Mouse (Mus musculus): ENCODE data around the gene Gm4881.
A peak's percentile ranks its signal among the peaks of the same experiment; 100 is the strongest.

- TF ChIP-seq CTCF (IDR thresholded peaks at IDR 0.05; ENCODE audit: borderline replicate concordance, insufficient read depth, low read depth, low read length) (peak; percentile 72), POLR2A (IDR thresholded peaks at IDR 0.05; ENCODE audit: borderline replicate concordance, insufficient read depth, low read length) (no peak)
Observed at GRCm38 (mm10) chr7:24904936-24905335, 39.4 kb downstream of the Gm4881 start.
